Mouse (Mus musculus): ENCODE data around the gene Btaf1. TPM values are rescaled to one million over a fixed set of nuclear protein-coding genes. Genes with fewer than 3 reads are reported as not detected.

Btaf1 gene
- total RNA-seq, 2 experiments from 2014 or later: 24.1 to 29.2 TPM

DNA sequence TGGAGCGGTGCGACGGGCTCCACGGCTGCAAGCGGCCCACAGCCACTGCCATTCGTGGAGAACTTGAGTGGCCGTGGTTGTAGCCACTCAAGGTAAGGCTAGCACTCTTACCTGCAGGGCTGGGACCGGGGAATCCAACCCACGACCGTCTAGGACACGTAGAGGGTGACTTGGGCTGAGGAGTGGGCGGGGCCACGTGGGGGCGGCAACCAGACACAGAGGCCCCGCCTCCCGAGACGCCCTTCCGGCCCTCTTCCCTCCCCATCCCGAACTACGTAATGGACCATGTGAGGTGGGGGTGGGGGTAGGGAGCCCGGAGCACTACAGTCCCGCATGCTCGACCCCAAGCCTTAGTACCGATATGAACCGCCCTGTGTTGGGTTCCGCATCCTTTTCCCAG is 92.5 kb downstream of the Btaf1 start:
- intact Hi-C loops (cut with DNase I): no loop called here
- peak; percentile 72 for DNase-seq

DNA sequence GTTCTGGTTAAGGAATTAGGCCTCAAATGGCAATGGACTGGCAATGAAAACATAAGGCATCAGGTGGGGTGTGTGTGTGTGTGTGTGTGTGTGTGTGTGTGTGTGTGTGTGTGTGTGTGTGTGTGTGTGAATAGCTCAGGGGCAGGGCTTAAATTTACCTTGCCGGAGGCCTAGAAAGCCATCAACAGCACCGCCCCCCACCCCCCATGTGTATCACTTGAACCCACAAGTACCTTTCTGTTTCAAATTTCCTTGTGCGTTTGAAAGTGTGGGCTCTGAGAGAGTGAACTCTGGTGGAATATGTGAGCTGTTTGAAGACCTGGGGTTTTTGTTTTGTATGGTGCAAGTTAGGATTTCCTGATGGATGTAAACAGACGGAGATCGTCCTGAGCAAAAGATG is 93.1 kb downstream of the Btaf1 start:
- no peak for DNase-seq
- intact Hi-C loops (cut with DNase I): no loop called here

GRCm38 (mm10) chr19:37020531-37020930 is 94.7 kb downstream of the Btaf1 start:
- intact Hi-C loops (cut with DNase I): no loop called here
- DNase-seq: no peak

GRCm38 (mm10) chr19:37020951-37021350 is 95.1 kb downstream of the Btaf1 start:
- intact Hi-C loops (cut with DNase I): no loop called here
- no peak for DNase-seq

DNA sequence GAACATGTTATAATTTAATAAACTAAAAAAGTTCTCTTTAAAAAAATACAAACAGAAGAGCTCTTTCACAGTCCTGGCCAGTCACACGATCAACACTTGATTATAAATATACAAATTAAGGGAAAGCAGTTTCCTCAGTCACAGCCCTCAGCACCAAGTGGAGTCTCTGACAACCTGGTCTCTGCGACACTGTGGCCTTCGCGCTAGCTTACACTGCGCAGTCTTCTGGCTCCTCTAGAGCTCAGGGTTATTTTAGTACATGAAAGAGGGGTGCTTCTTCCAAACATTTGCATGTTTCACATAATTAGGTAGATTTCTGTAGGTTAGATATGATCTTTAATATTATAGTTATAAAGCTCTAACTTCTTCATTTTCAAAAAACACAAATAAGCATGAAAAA is 96.3 kb downstream of the Btaf1 start:
- DNase-seq: no peak
- intact Hi-C loops (cut with DNase I): no loop called here

- intact Hi-C loops (cut with DNase I): no loop called here
- DNase-seq: no peak
These were observed 100.0 kb downstream of the Btaf1 start for GRCm38 (mm10) chr19:37025839-37026319.

GRCm38 (mm10) chr19:37026408-37026807 is 100.5 kb downstream of the Btaf1 start:
- DNase-seq: no peak
- intact Hi-C loops (cut with DNase I): no loop called here

DNA sequence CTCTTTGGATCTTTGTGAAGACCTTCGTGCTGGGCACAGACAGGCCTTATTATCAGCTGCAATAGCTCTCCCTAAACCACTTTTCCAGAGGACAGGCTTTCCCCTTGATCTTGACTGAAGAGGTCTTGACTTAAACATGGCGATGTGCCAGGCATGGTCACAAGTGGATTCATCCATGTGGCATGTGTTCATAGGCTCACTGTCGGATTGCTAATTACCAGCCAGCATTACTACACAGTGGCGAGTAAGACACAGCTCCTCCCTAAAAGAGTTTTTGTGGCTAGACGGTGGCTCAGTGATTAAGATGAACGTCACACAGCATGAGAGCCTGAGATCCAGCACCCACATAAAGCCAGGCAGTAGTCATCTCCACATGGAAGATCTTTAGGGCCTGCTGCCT is 103.9 kb downstream of the Btaf1 start:
- DNase-seq: no peak
- intact Hi-C loops (cut with DNase I): no loop called here

DNA sequence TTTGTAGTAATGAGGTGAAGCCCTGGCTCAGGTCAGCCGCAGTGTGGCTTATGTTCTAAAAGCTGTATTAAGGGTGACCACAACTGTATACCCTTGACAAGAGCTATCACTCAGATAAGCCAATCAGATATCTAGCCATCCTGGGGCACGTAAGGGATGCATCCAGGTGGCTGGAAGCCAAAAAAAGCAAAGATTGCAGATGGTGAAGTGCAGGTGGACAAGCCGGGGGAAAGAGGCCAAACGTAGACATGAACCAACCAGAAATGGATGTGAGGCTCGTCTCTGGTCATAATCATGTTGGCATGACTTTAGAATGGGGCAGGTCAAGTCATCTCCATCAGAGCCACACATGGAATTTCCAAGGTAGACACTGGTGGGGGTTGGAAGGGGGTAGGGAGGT is 105.6 kb downstream of the Btaf1 start:
- DNase-seq: no peak
- intact Hi-C loops (cut with DNase I): no loop called here

GRCm38 (mm10) chr19:37032364-37032763 is 106.5 kb downstream of the Btaf1 start:
- intact Hi-C loops (cut with DNase I): no loop called here
- DNase-seq: no peak

GRCm38 (mm10) chr19:37040906-37041305 is 115.0 kb downstream of the Btaf1 start:
- intact Hi-C loops (cut with DNase I): no loop called here
- DNase-seq: no peak

- intact Hi-C loops (cut with DNase I): no loop called here
- DNase-seq: no peak
These were observed 118.6 kb downstream of the Btaf1 start for GRCm38 (mm10) chr19:37044431-37044830.

DNA sequence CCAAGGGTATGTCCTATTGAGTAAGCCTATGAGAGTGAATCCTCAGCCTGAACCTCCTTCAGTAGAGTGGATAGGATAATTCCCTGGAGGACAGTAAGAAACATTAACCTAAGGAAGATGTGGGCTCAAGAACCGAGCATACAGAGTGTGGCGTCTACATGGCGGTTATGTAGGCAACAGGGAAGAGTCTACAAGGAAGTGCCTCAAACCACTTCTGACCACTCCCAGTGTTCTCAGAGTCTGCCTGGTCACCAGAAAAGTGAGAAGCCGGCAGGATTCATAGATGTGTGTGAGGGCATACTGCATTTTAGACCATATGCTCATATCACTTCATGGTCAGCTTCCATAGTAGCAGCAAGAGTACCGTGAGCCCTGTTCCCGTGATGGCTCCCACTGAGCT is 122.6 kb downstream of the Btaf1 start:
- intact Hi-C loops (cut with DNase I): no loop called here

GRCm38 (mm10) chr19:37050643-37051345 is 124.9 kb downstream of the Btaf1 start:
- intact Hi-C loops (cut with DNase I): loop anchor here (5.0 kb wide), 1 partner anchor 157 kb away; the partner anchor contains the start of genes Cpeb3 and March5
- DNase-seq: peak; percentile 32

More for the DNA sequence above, 122.6 kb downstream of the Btaf1 start:
- DNase-seq: no peak

DNA sequence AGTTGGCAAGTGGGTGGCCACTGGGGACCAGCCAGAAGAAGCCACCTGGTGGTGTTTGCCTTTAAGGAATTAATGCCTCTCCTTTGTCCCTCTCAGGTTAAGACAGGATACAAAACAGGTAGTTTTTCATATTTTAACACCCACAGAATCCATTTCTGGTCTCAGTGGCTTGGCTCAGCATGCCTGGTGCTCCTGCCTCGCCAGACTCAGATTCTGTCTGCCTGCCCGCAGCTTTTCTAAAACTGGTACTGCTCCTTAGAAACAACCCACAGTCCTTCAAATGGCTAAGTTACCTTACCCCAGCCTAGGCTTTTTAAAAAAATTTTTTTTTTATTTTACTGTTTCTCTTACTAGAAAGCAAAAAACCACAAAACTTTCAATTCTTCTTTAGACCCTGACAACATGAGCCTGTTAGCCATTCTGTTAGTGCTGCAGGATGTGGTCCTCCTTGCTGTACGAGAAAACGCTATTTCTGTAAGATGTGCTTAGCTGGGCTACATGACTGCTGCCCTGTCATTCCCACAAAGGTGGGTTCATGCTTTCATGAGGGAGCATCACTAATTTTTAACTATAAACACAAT is 130.2 kb downstream of the Btaf1 start:
- intact Hi-C loops (cut with DNase I): no loop called here
- DNase-seq: no peak

GRCm38 (mm10) chr19:37057161-37057905 is 131.5 kb downstream of the Btaf1 start:
- intact Hi-C loops (cut with DNase I): no loop called here
- DNase-seq: no peak

DNA sequence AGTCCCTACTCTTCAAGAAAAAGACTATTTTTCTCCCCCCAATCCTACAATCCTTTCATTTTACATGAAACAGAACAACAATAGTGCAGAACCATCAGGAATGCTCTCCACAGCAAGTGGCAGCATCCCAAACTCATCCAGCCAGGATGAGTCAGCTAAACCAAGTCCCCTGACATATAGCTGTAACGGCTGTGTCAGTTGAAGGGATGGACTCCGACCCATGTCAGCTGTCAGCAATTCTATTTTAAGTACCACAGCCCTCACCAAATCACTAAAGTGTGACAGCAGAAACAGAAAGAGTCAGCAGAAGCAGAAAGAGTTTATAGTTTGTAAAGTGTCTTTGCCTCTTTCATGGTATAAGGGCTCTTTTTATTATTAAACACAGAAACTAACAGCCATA is 133.7 kb downstream of the Btaf1 start:
- intact Hi-C loops (cut with DNase I): no loop called here

DNA sequence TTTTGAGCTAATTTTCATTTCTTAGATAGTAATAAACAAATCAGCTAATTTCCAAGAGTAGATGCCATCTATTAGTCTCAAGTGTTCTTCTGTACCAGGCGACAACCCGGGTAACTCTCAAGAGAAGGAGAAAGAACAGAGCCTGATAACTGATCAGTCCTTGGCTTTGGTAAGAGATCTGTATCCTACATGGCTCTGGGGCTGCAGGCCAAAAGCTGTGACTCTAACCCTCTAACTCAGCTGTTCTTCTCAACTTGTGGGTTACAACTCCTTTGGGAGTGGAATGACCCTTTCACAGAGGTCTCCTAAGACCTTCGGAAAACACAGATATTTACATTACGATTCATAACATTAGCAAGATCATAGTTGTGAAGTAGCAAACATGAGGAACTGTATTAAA is 134.2 kb downstream of the Btaf1 start:
- intact Hi-C loops (cut with DNase I): no loop called here
- DNase-seq: no peak

More for the DNA sequence above, 133.7 kb downstream of the Btaf1 start:
- DNase-seq: no peak

Data from left cerebral cortex, postnatal 4 days (tissue).